Mouse (Mus musculus): ENCODE results near the gene Prkra. TPM values are rescaled to one million over a fixed set of nuclear protein-coding genes. Genes with fewer than 3 reads are reported as not detected.

Gene Prkra
- 4.6 and 5.5 TPM in 2 replicates for polyA plus RNA-seq (2012; rRNA removed)

DNA sequence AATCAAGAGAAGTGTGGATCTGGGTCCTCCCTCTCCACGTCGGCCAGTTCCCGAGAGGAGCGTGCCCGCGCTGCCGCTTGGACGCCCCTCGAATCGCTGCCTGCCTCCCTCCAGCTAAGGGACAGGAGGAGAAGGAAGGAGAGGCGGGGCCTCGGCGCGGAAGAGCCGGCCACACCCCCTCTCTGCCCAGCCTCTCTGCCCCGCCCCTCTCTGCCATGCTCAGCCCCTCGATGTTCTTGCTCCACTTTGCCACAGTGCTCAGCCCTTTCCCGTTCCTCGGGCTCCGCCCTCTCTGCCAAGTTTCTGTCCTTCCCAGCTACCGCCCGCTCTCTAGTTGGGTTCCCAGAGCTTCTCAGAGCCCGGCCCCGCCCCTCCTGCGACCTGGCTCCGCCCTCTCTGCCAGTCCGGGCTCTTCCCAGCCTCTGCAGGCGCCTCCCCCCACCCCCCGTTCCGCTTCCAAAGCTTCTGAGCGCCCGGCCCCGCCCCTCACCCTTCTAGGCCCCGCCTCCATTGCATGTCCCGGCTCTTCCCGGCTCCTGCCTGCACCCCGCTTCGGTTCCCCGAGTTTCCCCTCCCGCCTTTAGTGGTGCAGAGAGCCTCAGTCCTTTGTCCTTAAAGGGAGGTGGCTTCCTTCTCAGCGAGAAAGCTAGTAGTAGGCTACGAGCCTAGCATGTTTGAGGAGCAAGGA lies at the start of gene Prkra, which contains the start of gene Pjvk:
Gene Prkra (minus strand): TSS at position 133 of the 688 bp plus-strand sequence.
Gene Pjvk (plus strand): TSS at position 594 of the 688 bp plus-strand sequence.
- Histone ChIP-seq H3K4me3 (ENCODE audit: extremely low read depth, insufficient read depth, insufficient read length) (peak within 1 kb of the TSS; percentile 70), H3K27ac (ENCODE audit: insufficient read depth, low read length) (0 out of 2 replicates have a peak within 1 kb of the TSS, but pooled peaks have one; percentile 6), H3K4me1 (ENCODE audit: control insufficient read depth, insufficient read depth, insufficient read length) (no peaks in the 10 kb centered on the region; the same call in none of the 2 replicates), H3K36me3 (ENCODE audit: control insufficient read depth, insufficient read depth, low read length) (no peaks in the 10 kb centered on the region), H3K27me3 (ENCODE audit: control insufficient read depth, insufficient read depth, low read length) (no peaks in the 10 kb centered on the region)
- TF ChIP-seq CTCF (IDR thresholded peaks at IDR 0.05; ENCODE audit: extremely low read depth, insufficient read depth, insufficient read length, insufficient replicate concordance) (no peak), POLR2A (IDR thresholded peaks at IDR 0.05; ENCODE audit: low read depth, low read length) (no peak)
- peak; percentile 45 to 69 for DNase-seq (ENCODE audit: low read depth in 1 of 2, low spot score in 2 of 2)
- 2% methylated on average over 36 of the region's 42 CpGs for WGBS

DNA sequence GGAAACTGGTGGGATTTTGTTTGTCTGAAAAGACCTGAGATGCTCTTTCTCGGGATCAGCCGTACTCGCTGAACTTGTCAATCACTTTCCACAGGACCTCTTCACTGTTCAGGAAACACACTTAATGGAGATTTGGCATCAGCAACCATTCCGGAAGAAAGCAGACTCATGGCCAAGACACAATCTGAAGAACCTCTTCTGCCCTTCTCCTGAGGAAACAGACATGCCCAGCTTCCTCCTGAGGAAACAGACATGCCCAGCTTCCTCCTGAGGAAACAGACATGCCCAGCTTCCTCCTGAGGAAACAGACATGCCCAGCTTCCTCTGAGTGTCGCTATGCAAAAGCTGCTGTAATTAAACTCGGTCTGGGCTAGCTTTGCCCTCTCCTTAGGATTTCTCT lies 47.5 kb upstream of the Prkra start:
- Histone ChIP-seq H3K36me3 (ENCODE audit: control insufficient read depth, insufficient read depth, low read length) (peaks cover 30% of the 10 kb centered on the region), H3K27ac (ENCODE audit: insufficient read depth, low read length) (no peak overlapping the region), H3K4me1 (ENCODE audit: control insufficient read depth, insufficient read depth, insufficient read length) (no peaks in the 10 kb centered on the region; the same call in 1 of the 2 replicates), H3K27me3 (ENCODE audit: control insufficient read depth, insufficient read depth, low read length) (no peaks in the 10 kb centered on the region), H3K4me3 (ENCODE audit: extremely low read depth, insufficient read depth, insufficient read length) (no peak overlapping the region)
- DNase-seq (ENCODE audit: low read depth in 1 of 2, low spot score in 2 of 2) = no peak
- WGBS = 43% methylated on average over 6 of the region's 6 CpGs
- TF ChIP-seq POLR2A (IDR thresholded peaks at IDR 0.05; ENCODE audit: low read depth, low read length) (no peak), CTCF (IDR thresholded peaks at IDR 0.05; ENCODE audit: extremely low read depth, insufficient read depth, insufficient read length, insufficient replicate concordance) (no peak)

DNA sequence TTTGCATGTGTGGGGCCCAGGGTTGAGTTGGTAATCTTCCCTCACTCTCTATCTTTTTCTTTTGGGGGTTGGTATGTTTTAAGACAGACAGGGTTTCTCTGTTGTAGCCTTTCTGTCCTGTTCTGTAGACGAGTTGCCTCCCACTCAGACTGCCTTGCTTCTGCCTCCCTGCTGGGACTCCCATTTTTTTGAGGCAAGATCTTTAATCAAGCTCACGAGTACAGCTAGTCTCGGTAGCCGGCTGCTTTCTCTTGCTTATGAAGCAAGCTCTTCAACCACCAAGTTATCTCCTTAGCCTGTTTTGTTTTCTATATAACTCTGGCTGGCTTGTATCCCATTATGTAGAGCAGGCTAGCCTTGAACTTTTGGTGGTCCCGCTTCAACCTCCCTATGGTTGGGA lies 46.0 kb upstream of the Prkra start:
- TF ChIP-seq POLR2A (IDR thresholded peaks at IDR 0.05; ENCODE audit: low read depth, low read length) (no peak), CTCF (IDR thresholded peaks at IDR 0.05; ENCODE audit: extremely low read depth, insufficient read depth, insufficient read length, insufficient replicate concordance) (no peak)
- Histone ChIP-seq H3K4me1 (ENCODE audit: control insufficient read depth, insufficient read depth, insufficient read length) (no peaks in the 10 kb centered on the region; the same call in 1 of the 2 replicates), H3K27ac (ENCODE audit: insufficient read depth, low read length) (no peak overlapping the region), H3K36me3 (ENCODE audit: control insufficient read depth, insufficient read depth, low read length) (peaks cover 30% of the 10 kb centered on the region), H3K27me3 (ENCODE audit: control insufficient read depth, insufficient read depth, low read length) (no peaks in the 10 kb centered on the region), H3K4me3 (ENCODE audit: extremely low read depth, insufficient read depth, insufficient read length) (no peak overlapping the region)
- WGBS = 92% methylated on average over 5 of the region's 5 CpGs
- no peak for DNase-seq (ENCODE audit: low read depth in 1 of 2, low spot score in 2 of 2)

DNA sequence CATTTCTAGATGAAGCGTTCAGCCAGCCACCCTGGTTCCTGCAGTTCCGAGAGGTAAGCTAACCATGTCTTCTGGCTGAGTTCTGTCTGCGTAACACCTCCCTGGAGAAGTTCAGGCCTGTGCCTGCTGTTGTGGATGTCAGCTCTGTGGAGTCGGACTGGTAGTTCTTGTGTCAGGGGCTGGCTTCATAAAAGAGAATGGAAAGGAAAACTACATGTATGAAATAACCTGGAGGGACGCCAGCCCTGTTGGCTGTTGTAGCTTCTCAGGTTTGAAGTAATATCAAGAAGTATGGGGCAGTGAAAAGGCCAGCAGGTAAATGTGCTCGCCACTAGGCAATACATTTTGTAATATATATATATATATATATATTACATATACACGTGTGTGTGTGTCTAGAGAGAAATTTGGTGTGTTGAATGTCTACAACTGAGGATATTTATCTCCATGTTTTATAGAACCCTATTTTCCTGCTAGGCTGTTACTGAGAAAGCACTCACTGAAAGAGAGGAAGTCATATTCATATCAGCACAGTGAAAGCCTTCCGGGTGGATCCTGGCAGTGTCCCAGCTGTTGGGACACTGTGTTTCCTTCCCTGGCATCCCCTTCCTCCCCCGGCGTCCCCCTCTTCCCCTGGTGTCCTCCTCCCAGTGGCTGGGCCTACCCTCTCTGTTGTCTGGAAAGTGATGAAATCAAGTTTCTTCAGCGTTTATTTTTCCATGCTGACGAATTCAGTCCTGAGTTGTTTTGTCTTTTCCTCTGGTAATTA lies 42.8 kb upstream of the Prkra start:
- no peak for DNase-seq (ENCODE audit: low read depth in 1 of 2, low spot score in 2 of 2)
- TF ChIP-seq CTCF (IDR thresholded peaks at IDR 0.05; ENCODE audit: extremely low read depth, insufficient read depth, insufficient read length, insufficient replicate concordance) (no peak), POLR2A (IDR thresholded peaks at IDR 0.05; ENCODE audit: low read depth, low read length) (no peak)
- no peak overlapping the region for H3K27ac ChIP-seq (ENCODE audit: insufficient read depth, low read length)
- no peak overlapping the region for H3K4me3 ChIP-seq (ENCODE audit: extremely low read depth, insufficient read depth, insufficient read length)
- no peaks in the 10 kb centered on the region; the same call in 1 of the 2 replicates for H3K4me1 ChIP-seq (ENCODE audit: control insufficient read depth, insufficient read depth, insufficient read length)
- 70% methylated on average over 12 of the region's 12 CpGs for WGBS
- H3K27me3 ChIP-seq (ENCODE audit: control insufficient read depth, insufficient read depth, low read length) = no peaks in the 10 kb centered on the region
- H3K36me3 ChIP-seq (ENCODE audit: control insufficient read depth, insufficient read depth, low read length) = peaks cover 43% of the 10 kb centered on the region

DNA sequence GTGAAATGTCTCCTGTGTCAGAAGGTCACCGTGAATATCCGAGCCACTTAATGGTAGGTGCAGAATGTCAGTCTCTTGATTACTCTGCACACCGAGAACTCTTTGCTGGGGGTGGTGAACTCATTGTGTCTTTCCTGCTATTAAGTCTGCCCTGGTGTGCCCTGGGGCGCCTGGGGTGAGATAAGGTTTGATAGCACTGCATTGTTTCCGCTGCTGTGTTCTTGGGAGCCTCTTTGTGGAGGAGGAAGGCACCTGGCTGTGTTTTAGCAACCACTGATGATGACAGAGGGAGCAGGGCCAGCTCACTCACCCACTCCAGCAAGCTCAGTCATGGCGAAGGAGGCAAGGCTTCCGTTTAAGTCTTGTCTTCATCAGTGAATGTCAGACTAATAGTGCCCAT lies 40.3 kb upstream of the Prkra start:
- Histone ChIP-seq H3K4me1 (ENCODE audit: control insufficient read depth, insufficient read depth, insufficient read length) (no peaks in the 10 kb centered on the region), H3K4me3 (ENCODE audit: extremely low read depth, insufficient read depth, insufficient read length) (no peak overlapping the region), H3K27ac (ENCODE audit: insufficient read depth, low read length) (no peak overlapping the region), H3K27me3 (ENCODE audit: control insufficient read depth, insufficient read depth, low read length) (no peaks in the 10 kb centered on the region), H3K36me3 (ENCODE audit: control insufficient read depth, insufficient read depth, low read length) (peaks cover 44% of the 10 kb centered on the region)
- no peak for TF ChIP-seq CTCF (IDR thresholded peaks at IDR 0.05; ENCODE audit: extremely low read depth, insufficient read depth, insufficient read length, insufficient replicate concordance)
- DNase-seq (ENCODE audit: low read depth in 1 of 2, low spot score in 2 of 2) = no peak
- 83% methylated on average over 7 of the region's 7 CpGs for WGBS

DNA sequence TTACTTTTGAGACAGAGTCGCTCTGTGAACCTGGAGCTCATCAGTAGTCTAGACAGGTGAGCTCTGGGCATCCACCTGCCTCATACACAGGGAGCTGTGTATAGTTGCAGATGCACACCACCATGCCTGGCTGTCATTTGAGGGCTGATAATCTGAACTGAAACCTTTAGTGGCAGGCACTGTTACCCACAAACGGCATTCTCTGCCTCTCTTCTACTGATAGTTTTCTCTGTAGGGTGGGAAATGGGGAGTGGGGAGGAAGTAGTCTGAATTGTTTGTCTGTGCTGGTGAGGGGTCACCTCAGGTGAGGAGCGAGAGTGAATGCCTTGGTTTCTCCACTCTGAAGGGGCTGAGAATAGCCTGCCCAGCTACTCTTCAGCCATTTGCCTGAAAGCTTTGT lies 39.8 kb upstream of the Prkra start:
- H3K27me3 ChIP-seq (ENCODE audit: control insufficient read depth, insufficient read depth, low read length) = no peaks in the 10 kb centered on the region
- WGBS = 80% methylated on average over 3 of the region's 3 CpGs
- DNase-seq (ENCODE audit: low read depth in 1 of 2, low spot score in 2 of 2) = no peak
- no peaks in the 10 kb centered on the region for H3K4me1 ChIP-seq (ENCODE audit: control insufficient read depth, insufficient read depth, insufficient read length)
- peaks cover 45% of the 10 kb centered on the region for H3K36me3 ChIP-seq (ENCODE audit: control insufficient read depth, insufficient read depth, low read length)
- TF ChIP-seq POLR2A (IDR thresholded peaks at IDR 0.05; ENCODE audit: low read depth, low read length) (no peak), CTCF (IDR thresholded peaks at IDR 0.05; ENCODE audit: extremely low read depth, insufficient read depth, insufficient read length, insufficient replicate concordance) (no peak)
- no peak overlapping the region for H3K27ac ChIP-seq (ENCODE audit: insufficient read depth, low read length)
- H3K4me3 ChIP-seq (ENCODE audit: extremely low read depth, insufficient read depth, insufficient read length) = no peak overlapping the region
